Mouse (Mus musculus) gastrocnemius, postnatal 36 days (tissue): Measurements from ENCODE around the gene Metap1. TPM values are rescaled to one million over a fixed set of nuclear protein-coding genes. Genes with fewer than 3 reads are reported as not detected.
"Not testable (repeated sequence)": the region's sequence is repeated elsewhere in the genome, so short reads cannot be mapped to it uniquely, and the experiment has no call there.

Source experiments
- DNase-seq, 2 experiments: peaks; one replicate each; pipeline ENCODE4 v3.0.0; 2022
- intact Hi-C: fragments of 180-260 bp; cut with DNase I; formaldehyde crosslinking; loops from one replicate; pipeline ENCODE4 v1.15.1; 2025
- total RNA-seq, 2 experiments: library from RNA; stranded (reverse); gene quantifications; 2 replicates each; pipeline ENCODE4 v1.2.3; 2021

Gene Metap1
- total RNA-seq, 2 experiments from 2014 or later = 43.6 to 44.5 TPM

GRCm38 (mm10) chr3:138509581-138509980 lies 20.3 kb upstream of the Metap1 start:
- DNase-seq = no peak
- intact Hi-C loops = loop anchor here (10.0 kb wide), 2 partner anchors 235 to 395 kb away; partner anchors contain the start of gene Tspan5

GRCm38 (mm10) chr3:138506749-138507148 lies 17.4 kb upstream of the Metap1 start:
- no peak for DNase-seq
- intact Hi-C loops = loop anchor here (2.0 to 10.0 kb wide), 3 partner anchors 114 to 398 kb away; partner anchors contain the start of gene Tspan5

GRCm38 (mm10) chr3:138503754-138504153 lies 14.4 kb upstream of the Metap1 start:
- no peak for DNase-seq
- intact Hi-C loops = loop anchor here (10.0 kb wide), 2 partner anchors 241 to 401 kb away; partner anchors contain the start of gene Tspan5

GRCm38 (mm10) chr3:138499854-138500740 lies 10.8 kb upstream of the Metap1 start:
- intact Hi-C loops = loop anchor here (10.0 kb wide), 2 partner anchors 245 to 405 kb away; partner anchors contain the start of gene Tspan5
- no peak for DNase-seq

GRCm38 (mm10) chr3:138498731-138499130 lies 9.4 kb upstream of the Metap1 start:
- DNase-seq = no peak
- intact Hi-C loops = no loop called here

- intact Hi-C loops = no loop called here
Observed at GRCm38 (mm10) chr3:138495166-138496145, 6.1 kb upstream of the Metap1 start.

GRCm38 (mm10) chr3:138494565-138494964 lies 5.2 kb upstream of the Metap1 start:
- intact Hi-C loops = no loop called here
- no peak for DNase-seq

More at GRCm38 (mm10) chr3:138495166-138496145, 6.1 kb upstream of the Metap1 start:
- no peak for DNase-seq

GRCm38 (mm10) chr3:138493668-138494067 lies 4.4 kb upstream of the Metap1 start:
- no peak for DNase-seq
- intact Hi-C loops = no loop called here

- DNase-seq = no peak
- intact Hi-C loops = no loop called here
Observed at GRCm38 (mm10) chr3:138490034-138490337, 671 bp upstream of the Metap1 start.

GRCm38 (mm10) chr3:138488584-138489326 lies 560 bp downstream of the Metap1 start:
- intact Hi-C loops = loop anchor here (5.0 kb wide), 1 partner anchor 46 kb away; the partner anchor contains the start of gene Adh5
- peak in 1 of 2 experiments; percentile 7 for DNase-seq

- intact Hi-C loops = no loop called here
- DNase-seq = no peak
Observed at GRCm38 (mm10) chr3:138483240-138483639, 6.1 kb downstream of the Metap1 start.

GRCm38 (mm10) chr3:138481526-138482284 lies 7.6 kb downstream of the Metap1 start:
- intact Hi-C loops = no loop called here
- no peak for DNase-seq

GRCm38 (mm10) chr3:138479489-138479888 lies 9.8 kb downstream of the Metap1 start:
- intact Hi-C loops = no loop called here
- DNase-seq = no peak

- intact Hi-C loops = no loop called here
- no peak for DNase-seq
Observed at GRCm38 (mm10) chr3:138471066-138471465, 18.2 kb downstream of the Metap1 start.

GRCm38 (mm10) chr3:138466656-138467055 lies 22.7 kb downstream of the Metap1 start:
- DNase-seq = not testable (repeated sequence)
- intact Hi-C loops = loop anchor here (10.0 kb wide), 1 partner anchor 438 kb away; no protein-coding TSS in a partner anchor

GRCm38 (mm10) chr3:138464573-138465147 lies 24.7 kb downstream of the Metap1 start:
- no peak for DNase-seq
- intact Hi-C loops = loop anchor here (10.0 kb wide), 1 partner anchor 440 kb away; no protein-coding TSS in a partner anchor

GRCm38 (mm10) chr3:138463807-138464206 lies 25.5 kb downstream of the Metap1 start:
- no peak for DNase-seq
- intact Hi-C loops = loop anchor here (10.0 kb wide), 1 partner anchor 441 kb away; no protein-coding TSS in a partner anchor

- intact Hi-C loops = loop anchor here (10.0 kb wide), 1 partner anchor 442 kb away; no protein-coding TSS in a partner anchor
- DNase-seq = no peak
Observed at GRCm38 (mm10) chr3:138463137-138463536, 26.2 kb downstream of the Metap1 start.
